Mouse (Mus musculus) layer of hippocampus, postnatal 36 days (tissue): ENCODE measurements around the gene Timeless. TPM values are rescaled to one million over a fixed set of nuclear protein-coding genes. Genes with fewer than 3 reads are reported as not detected.
"Not testable (repeated sequence)": the region's sequence is repeated elsewhere in the genome, so short reads cannot be mapped to it uniquely, and the experiment has no call there.

ENCODE experiments used
- DNase-seq, 2 experiments: peaks; one replicate each; pipeline ENCODE4 v3.0.0; 2022
- total RNA-seq, 2 experiments: library from RNA; stranded (reverse); gene quantifications; 2 replicates each; pipeline ENCODE4 v1.2.3; 2021

The Timeless gene
- total RNA-seq, 2 experiments from 2014 or later, result 7.8 to 8.4 TPM

DNA sequence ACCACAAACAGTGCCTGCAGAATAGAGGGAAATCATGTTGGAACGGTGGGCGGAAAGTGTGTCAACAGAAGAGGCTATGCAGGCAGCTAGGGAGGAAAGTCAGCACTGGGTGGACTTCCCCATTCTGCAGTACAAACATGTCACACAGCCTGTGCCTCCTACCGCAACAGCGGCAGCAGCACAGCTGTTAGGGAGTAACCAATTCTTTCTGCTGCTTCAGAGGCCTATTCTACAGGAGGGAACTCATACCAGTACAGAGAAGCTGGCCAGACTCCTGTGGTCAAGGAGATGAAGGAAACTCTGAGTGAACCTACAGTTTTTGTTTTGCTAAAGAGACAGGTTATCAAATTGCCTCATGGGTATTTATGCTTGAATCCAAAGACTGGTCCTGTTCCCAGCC is 27.1 kb downstream of the Timeless start:
- no peak for DNase-seq

DNA sequence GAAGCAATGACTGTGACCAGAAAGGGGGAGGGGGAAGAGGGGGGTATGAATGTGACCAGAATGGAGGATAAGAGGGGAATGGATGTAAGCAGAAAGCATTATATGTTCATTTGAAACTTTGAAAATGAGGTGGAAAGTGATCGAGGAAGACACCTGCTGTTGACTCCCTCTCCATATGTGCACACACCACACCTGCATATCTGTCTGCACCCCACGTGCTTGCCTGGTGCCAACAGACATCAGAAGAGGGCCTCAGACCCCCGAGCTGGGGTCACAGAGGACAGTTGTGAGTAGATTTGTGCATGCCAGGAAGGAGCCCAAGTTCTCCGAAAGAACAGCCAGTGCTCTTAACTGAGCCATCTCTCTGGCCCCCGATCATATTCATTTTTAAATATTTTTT is 28.1 kb downstream of the Timeless start:
- no peak for DNase-seq

DNA sequence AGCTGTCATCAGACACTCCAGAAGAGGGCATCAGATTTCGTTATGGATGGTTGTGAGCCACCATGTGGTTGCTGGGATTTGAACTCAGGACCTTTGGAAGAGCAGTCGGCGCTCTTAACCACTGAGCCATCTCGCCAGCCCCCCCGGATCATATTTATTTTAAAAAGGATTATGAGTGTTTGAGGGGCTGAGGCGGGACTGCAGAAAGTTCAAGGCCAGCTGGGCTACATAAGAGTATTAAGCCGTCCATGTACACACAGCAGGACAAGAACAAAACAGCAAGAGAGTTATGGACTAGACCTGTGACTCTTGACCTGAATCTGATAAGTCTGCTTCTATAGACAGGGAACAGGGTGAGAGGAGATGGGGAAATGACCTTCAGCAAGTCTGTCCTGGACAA is 28.5 kb downstream of the Timeless start:
- DNase-seq, result not testable (repeated sequence)

DNA sequence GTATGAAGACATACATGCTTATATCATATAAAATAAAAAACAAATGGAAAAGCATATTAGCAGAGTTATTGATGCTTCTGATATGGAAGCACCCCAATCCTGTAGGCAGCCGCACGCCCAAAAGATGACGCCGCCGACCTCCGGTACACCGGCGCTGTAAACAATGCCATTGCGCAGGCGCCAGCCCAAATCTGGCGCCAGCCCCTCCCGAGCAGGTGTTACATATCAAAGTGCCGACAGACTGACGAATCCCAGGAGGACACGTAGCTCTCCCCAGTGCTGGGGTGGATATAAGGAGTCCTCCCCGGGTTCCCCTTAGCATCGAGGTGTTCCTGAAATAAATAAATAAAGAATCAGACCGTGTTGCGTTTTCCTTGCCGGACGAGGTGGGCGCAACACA is 30.4 kb downstream of the Timeless start:
- no peak for DNase-seq

DNA sequence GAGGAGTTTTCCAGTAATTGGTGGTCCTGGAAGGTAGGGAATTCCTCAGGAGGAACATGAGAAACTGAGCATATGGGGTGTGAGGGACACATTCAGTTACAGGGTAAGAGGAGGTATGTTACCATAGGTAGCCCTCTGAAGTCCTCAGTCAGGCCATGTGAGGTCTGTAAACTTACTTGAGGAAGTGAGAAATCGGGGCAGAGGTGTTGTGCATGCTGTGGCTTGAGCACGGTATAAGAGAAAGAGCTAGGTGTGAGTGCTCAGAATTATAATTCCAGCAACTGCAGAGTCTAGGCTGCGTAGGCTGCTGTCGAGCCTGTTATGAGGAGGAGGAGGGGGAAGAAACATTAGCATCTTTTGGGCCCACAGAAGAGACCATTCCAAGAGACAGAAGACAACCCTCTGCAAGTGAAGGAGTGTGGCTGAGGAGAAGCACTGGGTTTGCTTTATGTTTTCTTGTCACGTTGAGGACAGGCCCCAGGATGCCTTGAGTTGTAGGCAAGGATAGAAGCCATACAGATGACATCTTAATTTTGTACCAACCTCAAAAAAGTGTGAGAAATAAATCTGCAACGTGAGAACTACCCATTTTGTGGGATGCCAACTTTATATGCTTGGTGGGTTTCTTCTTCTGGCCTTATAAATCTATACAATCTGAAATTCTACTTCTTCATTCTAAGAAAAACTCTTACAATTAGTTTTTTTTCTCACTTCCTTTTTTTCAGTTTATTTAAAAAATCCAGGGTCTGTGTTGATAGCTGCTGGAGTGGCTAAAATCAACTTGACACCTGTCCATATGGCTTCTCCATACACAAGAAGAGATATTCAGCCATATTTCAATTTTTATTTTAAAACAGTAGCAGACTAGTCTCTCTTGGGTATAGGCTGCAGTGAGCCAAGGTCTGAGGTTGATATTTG is 31.8 kb downstream of the Timeless start:
- DNase-seq, result no peak

DNA sequence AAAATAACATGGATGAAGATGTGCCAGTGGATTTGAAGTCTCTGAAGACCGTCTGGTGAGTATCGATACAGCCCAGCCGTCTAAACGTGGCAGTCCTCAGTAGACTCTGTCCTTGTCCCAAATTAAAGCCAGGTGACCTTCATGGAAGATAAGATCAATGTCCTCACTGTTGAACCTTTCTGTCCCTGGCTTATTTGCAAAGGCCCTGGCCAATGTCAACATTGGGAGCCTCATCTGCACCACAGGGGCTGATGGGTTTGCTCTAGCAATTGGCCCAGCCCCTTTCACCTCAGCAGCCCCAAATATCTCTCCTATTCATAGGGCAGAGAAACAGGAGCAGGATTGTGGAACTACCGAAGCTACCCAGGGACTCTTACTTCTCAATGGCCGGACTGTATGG is 36.5 kb downstream of the Timeless start, which contains the start of gene Apof:
TSS of gene Apof (plus strand) at position 301 of the 400 bp plus-strand sequence.
- DNase-seq, result no peak

DNA sequence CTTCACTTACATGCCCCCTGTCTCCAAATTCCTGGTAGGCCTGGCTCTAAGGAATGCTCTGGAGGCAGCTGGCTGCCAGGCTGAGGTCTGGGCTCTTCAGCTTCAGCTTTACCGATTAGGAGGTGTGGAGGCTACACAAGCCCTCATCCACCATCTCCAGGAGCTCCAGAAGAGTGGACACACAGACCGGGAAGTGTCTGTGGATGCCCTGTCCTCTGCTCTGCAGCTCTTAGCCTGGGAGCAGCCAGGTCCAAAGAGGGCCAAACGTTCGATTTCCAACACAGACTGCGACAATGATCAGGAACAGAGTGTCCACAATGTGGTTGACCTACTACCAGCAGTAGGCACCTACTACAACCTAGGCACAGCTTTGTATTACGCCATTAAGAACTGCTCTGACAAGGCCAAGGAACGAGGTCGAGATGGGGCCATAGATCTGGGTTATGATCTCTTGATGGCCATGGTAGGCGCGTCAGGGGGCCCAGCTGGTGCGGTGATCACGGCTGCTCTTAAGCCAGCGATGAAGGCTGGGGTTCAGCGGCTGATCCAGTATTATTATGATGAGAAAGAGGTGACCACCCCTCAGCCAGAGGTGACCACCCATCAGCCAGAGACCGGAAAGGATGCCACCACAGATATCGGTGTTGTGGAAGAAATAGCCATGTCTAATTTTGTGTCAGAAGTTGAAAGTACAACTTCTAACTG is 37.5 kb downstream of the Timeless start:
- no peak for DNase-seq

DNA sequence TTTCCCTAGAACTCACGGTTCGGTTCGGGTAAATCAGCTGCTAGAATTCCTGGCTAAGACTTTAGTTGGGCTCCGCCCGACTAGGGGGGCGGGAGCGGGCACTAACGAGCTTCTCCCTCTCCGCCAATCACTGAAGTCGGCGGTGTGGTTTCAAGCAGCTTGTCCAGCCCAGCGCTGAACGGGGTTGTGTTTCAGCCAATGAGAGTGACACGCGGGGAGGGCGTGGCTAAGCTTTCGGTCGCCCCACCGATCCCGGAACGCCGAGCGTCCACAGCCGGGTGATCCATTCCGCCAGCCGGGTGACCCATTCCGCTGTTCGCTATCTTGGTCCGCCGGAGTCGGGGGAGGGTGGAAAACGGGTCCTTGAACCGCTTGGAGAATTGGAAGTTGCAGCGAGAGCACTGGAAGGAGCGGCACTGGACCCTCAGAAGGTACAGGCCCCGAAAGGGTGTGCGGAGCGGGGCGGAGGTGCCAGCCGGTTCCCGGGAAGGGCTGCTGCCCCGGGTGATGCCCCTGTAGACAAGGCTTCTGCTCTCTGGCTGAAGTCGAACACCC is 38.5 kb downstream of the Timeless start, which contains the start of gene Stat2:
TSS of gene Stat2 (plus strand) at position 273 of the 555 bp plus-strand sequence.
- DNase-seq, result peak; percentile 94 to 97

DNA sequence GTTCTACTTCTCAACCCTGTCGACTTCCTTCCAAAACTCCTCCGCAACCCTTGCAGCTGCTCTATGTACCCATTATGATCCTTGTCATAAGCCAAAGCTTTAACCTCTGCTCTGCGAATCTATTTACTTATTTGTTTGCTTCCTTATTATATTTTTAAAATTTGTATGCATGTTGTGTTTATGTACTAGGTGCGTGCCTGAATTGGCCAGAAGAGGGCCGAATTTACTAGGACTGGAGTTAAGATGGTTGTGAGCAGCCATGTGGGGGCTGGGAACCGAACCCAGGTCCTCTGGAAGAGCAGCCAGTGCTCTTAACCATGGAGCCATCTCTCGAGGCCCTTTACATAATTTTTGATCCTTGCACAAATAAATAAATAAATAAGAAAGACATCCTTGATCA is 39.0 kb downstream of the Timeless start:
- DNase-seq, result no peak

DNA sequence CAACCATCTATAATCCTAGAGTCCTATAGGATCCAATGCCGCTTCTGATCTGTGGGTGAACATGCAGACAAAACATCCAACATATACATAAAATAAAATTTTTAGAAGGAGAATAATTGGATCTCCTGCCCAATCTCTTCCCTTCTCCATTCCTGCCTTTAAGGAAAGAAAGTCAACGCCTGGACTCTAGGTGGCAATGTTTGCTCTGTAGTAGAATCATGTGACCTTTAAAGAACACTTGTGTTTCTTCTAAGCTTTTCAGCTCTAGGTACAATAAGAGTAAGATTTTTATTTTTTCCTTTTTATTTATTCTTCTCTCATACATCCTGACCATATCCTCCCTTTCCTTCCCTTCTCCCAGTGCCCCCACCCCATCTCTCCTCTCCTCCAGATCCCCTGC is 40.0 kb downstream of the Timeless start:
- no peak for DNase-seq

DNA sequence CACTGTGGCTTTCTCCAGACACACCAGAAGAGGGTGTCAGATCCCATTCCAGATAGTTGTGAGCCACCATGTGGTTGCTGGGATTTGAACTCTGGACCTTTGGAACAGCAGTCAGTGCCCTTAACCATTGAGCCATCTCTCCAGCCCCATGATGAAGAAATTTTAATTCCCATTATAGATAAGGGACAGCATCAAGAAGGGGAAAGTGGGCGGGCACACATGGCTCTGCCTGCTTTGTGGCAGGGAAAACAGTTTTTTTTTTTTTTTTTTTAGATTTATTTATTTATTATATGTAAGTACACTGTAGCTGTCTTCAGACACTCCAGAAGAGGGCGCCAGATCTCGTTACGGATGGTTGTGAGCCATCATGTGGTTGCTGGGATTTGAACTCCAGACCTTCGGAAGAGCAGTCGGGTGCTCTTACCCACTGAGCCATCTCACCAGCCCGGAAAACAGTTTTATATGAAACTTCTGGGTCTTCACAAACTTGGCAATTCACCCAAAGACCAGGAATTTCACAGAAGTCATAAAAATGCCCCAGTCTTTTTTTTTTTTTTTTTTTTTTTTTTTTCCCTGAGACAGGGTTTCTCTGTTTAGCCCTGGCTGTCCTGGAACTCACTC is 41.1 kb downstream of the Timeless start:
- not testable (repeated sequence) for DNase-seq

DNA sequence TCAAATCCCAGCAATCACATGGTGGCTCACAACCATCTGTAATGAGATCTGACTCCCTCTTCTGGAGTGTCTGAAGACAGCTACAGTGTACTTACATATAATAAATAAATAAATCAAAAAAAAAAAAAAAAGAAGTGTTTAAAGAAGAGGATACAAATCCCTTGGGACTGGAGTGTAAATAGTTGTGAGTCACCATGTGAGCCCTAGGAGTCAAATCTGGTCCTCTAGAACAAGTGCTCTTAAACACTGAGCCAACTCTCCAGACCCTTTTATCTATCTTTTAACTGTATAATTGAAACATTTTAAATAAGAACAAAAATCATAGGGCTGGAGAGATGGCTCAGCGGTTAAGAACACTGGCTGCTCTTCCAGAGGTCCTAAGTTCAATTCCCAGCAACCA is 43.5 kb downstream of the Timeless start:
- DNase-seq, result not testable (repeated sequence)

DNA sequence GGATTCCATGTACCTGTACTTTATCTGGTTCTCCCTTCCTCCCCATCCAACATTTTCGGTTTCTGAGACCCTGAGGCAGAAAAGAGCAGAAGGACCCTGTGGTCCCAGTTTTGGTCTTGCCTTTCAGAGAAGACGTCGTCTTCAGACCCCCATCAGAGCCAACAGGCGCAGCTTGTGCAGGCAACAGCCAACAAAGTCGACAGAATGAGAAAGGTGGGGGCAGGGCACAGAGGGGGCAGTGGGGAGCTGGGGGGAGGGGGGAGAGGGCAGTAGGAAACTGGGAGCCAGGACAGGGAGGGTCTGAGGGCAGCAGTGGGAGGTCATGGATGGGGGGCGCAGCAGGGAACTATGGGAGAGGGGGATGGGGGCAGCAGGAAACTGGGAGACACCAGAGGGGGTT is 46.3 kb downstream of the Timeless start:
- no peak for DNase-seq

DNA sequence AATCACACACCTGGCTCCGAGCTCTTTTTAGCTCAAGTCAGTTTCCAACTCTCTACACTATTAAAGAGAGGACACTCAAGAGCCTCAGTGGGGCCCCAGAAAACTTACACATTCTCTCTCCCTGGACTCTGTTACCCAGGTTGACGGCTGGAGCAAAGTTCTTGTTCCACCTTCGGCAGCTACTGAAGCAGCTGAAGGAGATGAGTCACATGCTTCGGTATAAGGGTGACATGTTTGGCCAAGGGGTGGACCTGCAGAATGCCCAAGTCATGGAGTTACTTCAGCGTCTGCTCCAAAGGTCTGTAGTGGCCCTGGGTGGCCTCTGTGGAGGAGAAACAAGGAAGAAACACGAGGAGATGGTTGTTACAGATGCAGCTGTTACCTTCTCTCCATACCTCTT is 49.1 kb downstream of the Timeless start:
- no peak for DNase-seq

DNA sequence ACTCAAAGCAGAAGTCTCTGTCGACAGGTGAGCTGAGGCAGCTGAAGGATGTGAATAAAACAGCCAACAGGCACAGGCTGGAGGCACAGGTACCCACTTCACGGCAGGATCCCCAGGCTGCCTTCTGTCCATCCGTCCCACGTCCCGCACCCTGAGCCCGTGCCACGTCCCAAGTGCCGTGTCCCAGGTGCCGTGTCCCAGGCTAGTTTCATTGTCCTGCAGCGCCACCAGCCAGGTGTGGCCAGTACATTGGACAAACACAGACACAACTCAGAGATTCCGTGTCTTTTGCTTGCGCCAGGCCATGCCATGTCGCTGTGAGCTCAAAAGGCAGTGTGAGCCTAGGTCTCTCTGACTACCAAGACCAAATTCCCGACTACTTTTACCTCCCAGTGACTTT is 49.8 kb downstream of the Timeless start:
- no peak for DNase-seq

DNA sequence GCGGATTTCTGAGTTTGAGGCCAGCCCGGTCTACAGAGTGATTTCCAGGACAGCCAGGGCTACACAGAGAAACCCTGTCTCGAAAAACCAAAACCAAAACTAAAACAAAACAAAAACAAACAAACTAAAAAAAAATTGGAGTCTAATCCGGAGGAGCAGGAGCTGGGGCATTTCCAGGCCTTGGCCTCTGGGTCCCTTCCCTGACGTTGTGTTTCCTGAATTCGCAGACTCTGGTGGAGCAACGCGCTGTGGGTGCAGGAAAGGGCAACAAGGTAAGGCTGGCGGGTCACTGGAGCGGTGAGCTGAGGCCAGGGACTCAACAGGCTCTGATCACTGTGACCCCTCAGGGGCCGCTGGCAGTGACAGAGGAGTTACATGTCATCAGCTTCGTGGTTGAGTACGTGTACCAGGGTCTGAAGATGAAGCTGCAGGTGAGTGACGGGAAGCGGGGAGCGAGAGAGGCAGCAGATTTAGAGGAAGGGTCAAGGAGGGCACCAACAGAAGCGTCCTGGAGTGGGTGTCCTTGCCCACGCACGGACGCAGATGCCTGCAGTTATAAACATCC is 51.1 kb downstream of the Timeless start:
- DNase-seq, result no peak

DNA sequence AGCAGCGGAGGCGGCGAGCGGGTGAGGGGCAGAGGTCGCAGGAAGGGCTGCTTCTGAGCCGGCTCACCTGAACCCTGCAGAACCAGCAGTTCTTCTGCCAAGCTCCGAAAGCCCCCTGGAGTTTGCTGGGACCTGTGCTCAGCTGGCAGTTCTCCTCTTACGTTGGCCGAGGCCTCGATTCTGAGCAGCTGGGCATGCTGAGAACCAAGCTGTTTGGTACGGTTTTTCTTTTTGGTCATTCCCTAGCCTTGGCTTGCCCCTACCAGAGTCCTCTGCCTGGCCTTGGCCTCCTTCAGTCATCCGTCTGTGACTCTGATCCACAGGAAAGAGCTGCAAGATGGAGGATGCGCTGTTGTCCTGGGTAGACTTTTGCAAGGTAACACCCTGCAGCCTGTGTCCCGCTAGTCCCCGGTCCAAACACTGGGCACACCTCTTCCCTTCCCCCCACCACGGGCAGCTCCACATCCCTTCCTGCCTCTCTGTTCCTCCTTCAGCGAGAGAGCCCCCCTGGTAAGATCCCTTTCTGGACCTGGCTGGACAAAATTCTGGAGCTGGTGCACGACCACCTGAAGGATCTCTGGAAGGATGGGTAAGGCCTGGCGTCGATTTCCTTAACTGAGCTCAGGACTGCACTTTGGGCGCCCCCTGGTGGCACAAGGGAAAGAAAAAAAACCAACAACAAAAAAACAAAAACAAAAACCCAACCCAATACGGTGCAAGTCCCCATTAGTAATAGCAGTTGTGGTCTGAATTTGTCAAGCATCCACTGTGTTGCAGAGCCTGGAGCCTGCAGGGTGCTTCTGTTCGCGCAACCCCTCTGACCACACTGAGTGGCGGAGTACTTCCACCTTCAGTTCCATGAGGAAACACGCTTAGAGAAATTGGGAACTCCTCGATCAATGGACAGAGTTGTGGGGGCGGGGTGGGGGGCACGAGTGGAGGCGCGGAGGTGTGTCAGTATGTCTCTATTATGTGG is 52.0 kb downstream of the Timeless start:
- DNase-seq, result peak; percentile 40 to 57

DNA sequence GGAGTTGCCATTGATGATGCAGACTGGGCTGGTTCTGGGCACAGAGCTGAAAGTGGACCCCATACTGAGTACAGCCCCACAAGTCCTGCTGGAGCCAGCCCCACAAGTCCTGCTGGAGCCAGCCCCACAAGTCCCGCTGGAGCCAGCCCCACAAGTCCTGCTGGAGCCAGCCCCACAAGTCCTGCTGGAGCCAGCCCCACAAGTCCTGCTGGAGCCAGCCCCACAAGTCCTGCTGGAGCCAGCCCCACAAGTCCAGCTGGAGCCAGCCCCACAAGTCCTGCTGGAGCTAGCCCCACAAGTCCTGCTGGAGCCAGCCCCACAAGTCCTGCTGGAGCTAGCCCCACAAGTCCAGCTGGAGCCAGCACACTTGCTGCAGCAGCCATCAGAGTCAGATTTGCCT is 58.7 kb downstream of the Timeless start:
- DNase-seq, result peak in 1 of 2 experiments; percentile 18

DNA sequence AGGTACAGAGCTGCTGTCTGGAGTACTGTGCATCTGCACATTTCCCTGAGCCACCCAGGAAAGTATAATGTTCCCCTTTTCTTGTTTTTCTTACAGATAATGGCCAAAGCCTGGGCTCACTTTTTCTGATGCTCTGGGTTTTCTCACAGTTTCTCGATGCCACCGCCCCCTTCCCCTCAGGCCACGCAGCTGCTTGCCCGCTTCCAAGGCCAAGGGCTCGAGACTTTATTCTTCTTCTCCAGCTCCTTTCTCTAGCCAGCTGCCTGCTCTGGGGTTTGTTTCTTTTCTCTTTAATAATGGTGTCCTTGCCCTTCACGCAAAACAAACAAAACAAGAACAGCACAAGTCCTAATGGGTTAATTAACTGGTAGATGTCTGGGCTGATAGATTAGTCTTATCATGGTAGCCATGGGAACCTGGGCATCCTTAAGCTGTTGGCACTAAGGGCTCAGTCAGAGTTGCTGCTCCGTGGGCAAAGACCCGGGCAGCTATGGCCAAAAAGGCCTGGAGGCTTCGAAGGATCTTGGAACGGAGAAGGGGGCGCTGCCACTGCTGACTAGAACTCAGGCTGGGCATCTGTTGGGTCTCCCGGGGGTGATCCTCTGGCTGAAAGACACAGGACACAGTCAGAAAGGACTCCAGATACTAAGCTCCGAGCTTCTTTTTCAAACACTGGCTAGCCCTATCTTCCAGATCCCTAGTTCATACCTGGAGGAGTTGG is 64.7 kb downstream of the Timeless start:
- DNase-seq, result no peak

DNA sequence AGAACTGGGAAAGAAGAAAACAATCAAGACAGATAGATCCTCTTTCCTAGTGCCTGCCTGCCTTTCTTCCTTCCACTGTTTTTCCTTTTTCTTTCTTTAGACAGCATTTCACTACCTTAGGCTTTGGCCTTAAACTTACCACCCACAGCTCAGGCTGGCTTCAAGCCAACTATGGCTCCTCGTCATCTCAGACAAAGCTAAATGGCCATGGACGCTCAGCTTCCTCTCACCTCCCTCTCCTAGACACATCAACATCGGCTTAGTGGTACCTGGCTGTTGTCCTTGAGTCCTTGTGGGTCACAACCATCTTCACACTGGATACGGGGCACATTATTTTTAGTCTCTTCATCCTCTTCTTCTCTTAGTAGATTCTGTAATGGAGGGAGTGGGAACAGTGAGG is 65.4 kb downstream of the Timeless start:
- DNase-seq, result no peak

DNA sequence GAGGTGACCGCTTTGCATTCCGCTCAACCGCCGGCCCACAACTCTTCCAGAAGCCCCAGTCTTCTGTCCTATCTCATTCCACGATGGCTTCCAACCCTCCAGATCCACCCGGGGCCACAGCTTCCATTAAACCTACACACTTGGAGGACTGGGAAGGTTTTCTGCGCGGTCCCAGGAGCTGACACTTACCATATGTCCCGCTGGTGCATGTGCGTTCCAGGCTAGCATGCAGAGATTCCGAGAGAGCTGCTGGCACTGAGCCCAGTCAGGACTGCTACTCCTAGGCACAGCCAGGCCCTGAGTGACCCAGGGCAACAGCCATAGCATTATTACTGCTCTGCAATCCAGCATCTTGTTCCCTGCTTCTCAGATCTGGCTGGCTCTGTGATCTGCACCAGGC is 65.8 kb downstream of the Timeless start:
- no peak for DNase-seq
